Mouse (Mus musculus) kidney, embryonic 16.5 days (tissue): Measurements from ENCODE around the gene 2310057J18Rik. TPM values are rescaled to one million over a fixed set of nuclear protein-coding genes. Genes with fewer than 3 reads are reported as not detected.
"Not testable (repeated sequence)": the region's sequence is repeated elsewhere in the genome, so short reads cannot be mapped to it uniquely, and the experiment has no call there.

Experiments
- ATAC-seq: fragments of 200-750 bp; cut with Nextera tagmentation; 2 replicates; pipeline ENCODE4 v1.8.0; 2017; ENCODE audit warnings: moderate TSS enrichment; ENCODE audit not compliant: low FRiP score, low TSS enrichment
- H3K27ac ChIP-seq: fragments of 300-500 bp; sonication (generic); 2 replicates; pipeline ENCODE4 v1.5.1; 2014; ENCODE audit warnings: low read length
- H3K27me3 ChIP-seq: fragments of 300-500 bp; sonication (generic); 2 replicates; pipeline ENCODE4 v1.6.1; 2014; ENCODE audit warnings: low read length, control low read depth, mixed read lengths; ENCODE audit not compliant: insufficient read depth
- H3K36me3 ChIP-seq: fragments of 300-500 bp; sonication (generic); 2 replicates; pipeline ENCODE4 v1.6.1; 2014; ENCODE audit warnings: low read length, control low read depth, mixed read lengths; ENCODE audit not compliant: insufficient read depth
- H3K4me1 ChIP-seq: fragments of 300-500 bp; sonication (generic); 2 replicates; pipeline ENCODE4 v1.6.1; 2014; ENCODE audit warnings: low read length, control low read depth, mixed read lengths; ENCODE audit not compliant: insufficient read depth
- H3K4me2 ChIP-seq: fragments of 300-500 bp; sonication (generic); replicated peaks from 2 replicates; pipeline ENCODE4 v1.6.1; 2014; ENCODE audit warnings: low read depth, low read length
- H3K4me3 ChIP-seq: fragments of 300-500 bp; sonication (generic); 2 replicates; pipeline ENCODE4 v1.5.1; 2014; ENCODE audit warnings: mild to moderate bottlenecking, low read length
- H3K9ac ChIP-seq: fragments of 300-500 bp; sonication (generic); replicated peaks from 2 replicates; pipeline ENCODE4 v1.6.1; 2014; ENCODE audit warnings: low read length
- H3K9me3 ChIP-seq: fragments of 300-500 bp; sonication (generic); 2 replicates; pipeline ENCODE4 v1.6.1; 2016; ENCODE audit warnings: low read length, control low read depth
- WGBS: fragments of 180-500 bp; shearing (Covaris S2); extraction: QIAGEN DNeasy Blood & Tissue Kit; methylation state at CpG from one replicate; pipeline ENCODE4 v1.1.7; 2014; 5-methylcytosine and 5-hydroxymethylcytosine counted together
- polyA plus RNA-seq: library from polyadenylated mRNA; unstranded; fragments of >200 nt; fragmentation: Nextera tagmentation; extraction: Ambion mirVana; gene quantifications from 2 replicates; pipeline ENCODE4 v1.2.1, GENCODE M21; 2015

The 2310057J18Rik gene
- polyA plus RNA-seq = not detected in 2 replicates

- Histone ChIP-seq H3K4me1 (no peaks in the 10 kb centered on the region), H3K36me3 (no peaks in the 10 kb centered on the region), H3K9me3 (no peaks in the 10 kb centered on the region), H3K27ac (no peak within 1 kb of the TSS), H3K4me2 (no peak within 1 kb of the TSS), H3K9ac (no peak within 1 kb of the TSS), H3K4me3 (no peak within 1 kb of the TSS), H3K27me3 (no peaks in the 10 kb centered on the region)
- 77% methylated on average over 3 of the region's 3 CpGs for WGBS
- no peak for ATAC-seq
These were observed at the start of gene 2310057J18Rik for GRCm38 (mm10) chr10:28986203-28986602. TSS of gene 2310057J18Rik (minus strand) at chr10:28986303.

- H3K27ac ChIP-seq, H3K4me3 ChIP-seq, H3K9ac ChIP-seq, H3K9me3 ChIP-seq, H3K27me3 ChIP-seq, H3K4me1 ChIP-seq, H3K4me2 ChIP-seq, H3K36me3 ChIP-seq, ATAC-seq: not testable (repeated sequence)
- WGBS = 91% methylated on average over 9 of the region's 20 CpGs
These were observed 43.9 kb upstream of the 2310057J18Rik start for GRCm38 (mm10) chr10:29029960-29030359.

GRCm38 (mm10) chr10:29019496-29020270 lies 33.6 kb upstream of the 2310057J18Rik start:
- 74% methylated on average over 7 of the region's 7 CpGs for WGBS
- no peak overlapping the region for H3K27ac ChIP-seq
- no peak for ATAC-seq

GRCm38 (mm10) chr10:28997776-28998175 lies 11.7 kb upstream of the 2310057J18Rik start:
- Histone ChIP-seq H3K4me1 (no peaks in the 10 kb centered on the region), H3K27ac (no peak overlapping the region), H3K27me3 (no peaks in the 10 kb centered on the region), H3K9ac (no peak overlapping the region), H3K36me3 (no peaks in the 10 kb centered on the region), H3K4me2 (no peak overlapping the region), H3K9me3 (no peaks in the 10 kb centered on the region), H3K4me3 (no peak overlapping the region)
- no peak for ATAC-seq

More at GRCm38 (mm10) chr10:29019496-29020270, 33.6 kb upstream of the 2310057J18Rik start:
- Histone ChIP-seq H3K9me3 (no peaks in the 10 kb centered on the region), H3K4me3 (no peak overlapping the region), H3K27me3 (no peaks in the 10 kb centered on the region), H3K9ac (no peak overlapping the region), H3K36me3 (no peaks in the 10 kb centered on the region), H3K4me2 (no peak overlapping the region), H3K4me1 (no peaks in the 10 kb centered on the region)

- Histone ChIP-seq H3K9ac (no peak overlapping the region), H3K27me3 (no peaks in the 10 kb centered on the region), H3K4me1 (no peaks in the 10 kb centered on the region), H3K4me2 (no peak overlapping the region), H3K9me3 (no peaks in the 10 kb centered on the region), H3K36me3 (no peaks in the 10 kb centered on the region), H3K4me3 (no peak overlapping the region), H3K27ac (no peak overlapping the region)
- WGBS = 75% methylated on average over 2 of the region's 2 CpGs
- ATAC-seq = no peak
These were observed 2.9 kb upstream of the 2310057J18Rik start for GRCm38 (mm10) chr10:28988990-28989389.

GRCm38 (mm10) chr10:28968189-28968588 lies 17.9 kb downstream of the 2310057J18Rik start:
- H3K4me1 ChIP-seq = no peaks in the 10 kb centered on the region
- no peaks in the 10 kb centered on the region for H3K9me3 ChIP-seq
- ATAC-seq = no peak
- no peaks in the 10 kb centered on the region for H3K27me3 ChIP-seq
- H3K9ac ChIP-seq = no peak overlapping the region
- H3K4me2 ChIP-seq = no peak overlapping the region
- H3K27ac ChIP-seq = no peak overlapping the region
- WGBS = 84% methylated on average over 1 of the region's 1 CpGs
- no peak overlapping the region for H3K4me3 ChIP-seq
- H3K36me3 ChIP-seq = no peaks in the 10 kb centered on the region

GRCm38 (mm10) chr10:28955138-28955537 lies 31.0 kb downstream of the 2310057J18Rik start:
- WGBS = 53% methylated on average over 4 of the region's 4 CpGs
- no peak overlapping the region for H3K4me3 ChIP-seq
- H3K9ac ChIP-seq = no peak overlapping the region
- H3K4me2 ChIP-seq = no peak overlapping the region
- no peaks in the 10 kb centered on the region for H3K27me3 ChIP-seq
- H3K4me1 ChIP-seq = no peaks in the 10 kb centered on the region
- no peak for ATAC-seq
- no peaks in the 10 kb centered on the region for H3K36me3 ChIP-seq
- no peaks in the 10 kb centered on the region for H3K9me3 ChIP-seq
- H3K27ac ChIP-seq = no peak overlapping the region

- no peak for ATAC-seq
- 62% methylated on average over 4 of the region's 4 CpGs for WGBS
- H3K36me3 ChIP-seq = no peaks in the 10 kb centered on the region
- H3K27ac ChIP-seq = no peak overlapping the region
- no peaks in the 10 kb centered on the region for H3K9me3 ChIP-seq
- no peaks in the 10 kb centered on the region for H3K4me1 ChIP-seq
- no peak overlapping the region for H3K4me2 ChIP-seq
- H3K4me3 ChIP-seq = no peak overlapping the region
- H3K9ac ChIP-seq = no peak overlapping the region
- H3K27me3 ChIP-seq = no peaks in the 10 kb centered on the region
These were observed 31.6 kb downstream of the 2310057J18Rik start for GRCm38 (mm10) chr10:28954515-28954914.

Other genes starting within 250 kb of the 2310057J18Rik start
- gene Soga3, start 157.5 kb upstream of the 2310057J18Rik start, polyA plus RNA-seq = 0.35 and 1.2 TPM in 2 replicates
- not detected in 2 replicates for gene Gm49353, start 212.7 kb upstream of the 2310057J18Rik start, polyA plus RNA-seq
- gene 9330159F19Rik, start 225.3 kb upstream of the 2310057J18Rik start, polyA plus RNA-seq = 0.06 and 0.12 TPM in 2 replicates